Mouse (Mus musculus): ENCODE data around the gene Taf5l.
"Not testable (repeated sequence)": the region's sequence is repeated elsewhere in the genome, so short reads cannot be mapped to it uniquely, and the experiment has no call there.

Gene Taf5l

DNA sequence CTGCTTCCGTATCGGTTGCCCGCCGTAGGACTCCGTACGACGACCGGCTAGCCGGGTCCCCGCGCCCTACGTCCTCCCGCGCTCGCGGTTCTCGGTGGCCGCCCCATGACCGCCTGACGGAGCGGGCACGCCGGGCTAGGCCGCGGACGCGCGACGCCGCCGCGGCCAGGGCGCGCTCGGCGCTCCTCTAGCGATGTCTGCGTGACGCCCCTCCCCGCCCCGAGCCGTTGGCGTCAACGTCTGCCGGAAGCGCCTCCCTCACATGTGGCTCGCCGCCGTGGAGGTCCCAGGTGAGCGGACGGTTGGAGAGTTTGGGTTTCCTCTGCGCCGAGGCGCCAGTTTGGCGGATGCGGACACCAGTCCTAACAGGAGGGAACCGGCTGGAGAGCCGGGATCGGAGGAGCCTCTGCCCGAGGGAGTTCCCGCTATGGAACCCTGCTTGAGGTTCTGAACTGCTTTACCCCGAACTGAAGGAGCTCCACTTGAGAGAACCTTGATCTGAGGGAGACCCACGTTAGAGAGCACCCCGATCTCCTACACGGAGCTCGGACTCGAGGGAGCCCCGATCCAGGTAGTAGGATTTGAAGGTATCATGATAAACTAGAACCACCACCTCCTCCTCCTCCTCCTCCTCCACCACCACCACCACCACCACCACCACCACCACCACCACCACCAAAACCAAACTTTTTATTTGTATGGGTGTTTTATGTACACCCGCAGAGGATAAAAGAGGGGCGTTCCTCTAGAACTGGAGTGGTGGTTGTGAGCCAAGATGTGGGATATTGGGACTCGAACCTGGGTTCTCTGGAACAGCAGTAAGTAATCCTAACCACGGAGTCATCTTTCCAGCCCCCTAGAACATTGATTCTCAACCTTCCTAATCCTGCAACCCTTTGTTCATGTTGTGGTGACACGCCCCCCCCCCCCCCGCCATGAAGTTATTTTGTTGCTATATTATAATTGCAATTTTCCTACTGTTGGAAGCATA is at the start of gene Taf5l, which contains the start of gene Urb2:
TSS of gene Taf5l (minus strand) at position 161 of the 991 bp plus-strand sequence.
TSS of gene Urb2 (plus strand) at position 272 of the 991 bp plus-strand sequence.
- in situ Hi-C loops (cut with MseI, MboI) = no loop called here

DNA sequence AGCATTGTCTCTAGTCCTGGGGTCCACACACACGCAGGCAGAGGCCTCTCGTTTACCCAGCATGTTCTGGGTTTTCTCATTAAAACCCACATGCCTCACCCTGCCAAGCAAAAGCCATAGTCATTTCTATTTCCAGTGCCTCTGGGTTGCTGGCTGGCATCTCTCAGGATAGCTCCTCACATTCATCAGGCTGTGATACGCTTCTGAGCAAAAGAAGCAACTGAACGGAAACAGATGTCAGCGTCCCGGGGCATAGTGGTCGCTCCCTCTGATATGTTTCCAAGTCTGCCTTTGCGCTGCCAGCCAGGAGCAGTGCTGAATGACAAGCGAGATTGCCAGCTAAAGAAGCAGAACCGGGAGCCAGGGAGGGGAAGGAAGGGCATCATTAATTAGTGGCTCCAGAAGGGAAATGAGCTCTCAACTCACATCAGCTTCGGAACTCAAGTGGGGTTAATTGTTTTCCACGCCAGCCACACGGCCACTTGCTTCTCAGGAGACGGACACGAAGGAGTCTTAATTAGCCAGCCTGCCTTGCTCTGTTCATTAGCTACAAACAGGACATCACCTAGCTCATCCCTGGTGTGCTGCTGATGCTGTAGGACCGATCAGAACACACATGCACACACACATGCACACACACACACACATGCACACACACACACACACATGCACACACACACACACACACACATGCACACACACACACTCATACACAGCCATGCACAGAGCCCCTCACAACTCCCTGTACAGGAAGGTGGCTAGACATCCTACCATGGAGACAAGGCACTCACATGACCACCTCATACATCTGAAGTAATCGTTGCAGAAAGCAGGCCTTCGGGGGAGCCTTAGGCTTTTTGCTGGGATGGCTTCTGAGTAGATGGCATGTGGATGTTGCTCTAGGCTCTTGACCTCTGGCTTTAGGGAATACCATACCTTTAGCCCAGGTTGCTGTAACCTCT is 49.4 kb upstream of the Taf5l start:
- in situ Hi-C loops (cut with MseI, MboI) = no loop called here

DNA sequence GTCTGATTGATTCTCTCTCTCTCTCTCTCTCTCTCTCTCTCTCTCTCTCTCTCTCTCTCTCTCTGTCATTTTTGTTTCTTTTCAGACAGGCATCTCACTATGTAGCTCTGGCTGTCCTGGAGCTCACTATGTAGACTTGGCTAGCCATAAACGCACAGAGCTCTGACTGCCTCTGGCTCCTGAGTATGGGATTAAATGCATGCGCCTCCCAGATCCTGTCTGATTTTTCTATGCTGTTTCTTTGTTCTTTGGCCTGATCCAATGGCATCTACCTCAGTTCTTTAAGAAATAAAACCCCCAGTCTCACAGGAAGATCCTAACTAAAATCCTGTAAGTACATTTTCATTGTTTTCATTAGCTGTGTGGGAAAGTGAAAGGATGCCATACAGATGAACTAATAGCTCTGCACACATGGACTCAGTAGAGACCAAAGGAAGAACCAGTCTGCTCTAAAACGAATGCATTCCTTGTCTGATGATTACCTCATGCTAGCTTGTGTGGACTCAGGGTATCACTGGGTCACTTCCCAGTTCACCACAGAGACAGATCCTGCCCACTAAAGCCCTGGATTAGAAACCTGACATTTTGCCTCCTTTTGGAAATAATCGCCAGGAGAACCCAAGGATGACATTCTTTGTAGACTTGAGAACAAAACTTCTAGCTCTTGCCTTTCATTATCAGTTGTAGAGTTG is 46.0 kb upstream of the Taf5l start:
- in situ Hi-C loops (cut with MseI, MboI) = no loop called here

DNA sequence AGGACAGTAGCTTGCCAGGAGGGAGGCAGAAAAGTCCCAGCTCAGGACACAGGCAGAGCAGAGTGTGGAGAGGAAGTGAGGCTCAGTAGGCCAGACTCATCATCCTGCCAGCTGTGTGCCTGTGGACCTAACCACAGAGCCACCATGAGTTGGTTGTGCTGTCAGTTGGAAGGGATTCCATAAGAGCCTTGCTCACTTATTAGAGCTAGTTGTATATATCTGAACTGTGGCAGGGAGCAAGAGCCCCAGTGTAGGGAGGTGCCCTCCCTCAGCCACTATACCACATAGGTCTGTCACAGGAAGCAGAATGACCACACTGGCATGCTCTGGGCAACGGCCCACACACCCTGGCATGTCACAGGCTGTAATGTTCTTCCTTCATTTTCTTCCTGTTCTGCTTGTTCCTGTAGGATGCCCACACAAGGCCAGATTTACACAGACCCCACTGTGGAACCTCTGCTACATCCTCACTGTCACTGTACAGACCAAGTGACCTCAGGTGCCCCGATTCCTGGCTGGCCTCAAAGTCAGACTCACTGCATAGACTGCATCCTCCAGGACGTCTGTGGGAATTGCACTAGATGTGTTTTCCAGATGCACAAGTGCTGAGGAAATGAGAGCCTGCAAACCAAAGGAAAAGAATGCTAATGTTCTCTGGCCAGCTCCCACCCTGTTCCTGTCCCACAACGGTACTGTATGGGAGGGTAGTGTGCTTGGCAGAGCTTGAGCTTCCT is 45.3 kb upstream of the Taf5l start:
- in situ Hi-C loops (cut with MseI, MboI) = no loop called here

DNA sequence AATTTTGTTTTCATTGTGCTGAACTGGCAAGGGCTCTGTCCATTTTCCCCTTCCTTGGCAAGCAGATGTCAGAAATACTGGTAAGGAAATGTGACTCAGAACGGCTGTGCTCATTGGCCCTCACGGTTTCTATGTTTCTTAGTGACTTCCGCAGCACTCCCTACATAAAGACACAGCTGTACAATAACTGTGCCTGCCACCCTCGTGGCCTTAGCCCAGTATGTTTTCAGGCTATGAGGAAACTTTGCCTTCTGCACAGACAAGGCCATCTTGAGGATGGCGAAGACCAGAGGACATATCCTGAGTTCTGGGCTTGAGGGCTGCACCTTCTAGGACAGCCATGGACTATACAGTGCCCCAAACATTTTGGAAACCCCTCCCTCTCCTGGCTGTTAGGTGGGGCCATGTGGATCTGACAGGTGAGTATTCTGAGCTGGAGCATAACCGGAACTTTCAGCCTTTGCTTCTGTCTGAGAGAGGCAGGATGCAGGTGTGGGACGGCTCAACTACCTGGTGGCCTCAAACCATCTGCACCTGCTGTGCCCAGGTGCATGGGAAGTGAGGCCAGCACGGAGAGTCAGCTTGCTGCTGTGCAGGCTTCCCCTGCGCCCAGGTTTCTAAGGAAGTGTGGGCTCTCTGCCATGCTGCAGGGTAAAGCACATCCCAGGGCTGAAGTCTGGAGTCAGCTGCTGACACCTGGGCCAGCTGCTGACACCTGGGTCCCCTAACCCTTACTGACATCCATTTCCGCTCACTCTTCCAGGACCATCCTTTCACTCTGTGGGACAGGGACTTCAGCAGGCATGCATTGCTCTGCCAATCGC is 35.8 kb upstream of the Taf5l start:
- in situ Hi-C loops (cut with MseI, MboI) = loop anchor here in 1 of 2 experiments (5.0 kb wide), 1 partner anchor 295 kb away; no protein-coding TSS in a partner anchor

DNA sequence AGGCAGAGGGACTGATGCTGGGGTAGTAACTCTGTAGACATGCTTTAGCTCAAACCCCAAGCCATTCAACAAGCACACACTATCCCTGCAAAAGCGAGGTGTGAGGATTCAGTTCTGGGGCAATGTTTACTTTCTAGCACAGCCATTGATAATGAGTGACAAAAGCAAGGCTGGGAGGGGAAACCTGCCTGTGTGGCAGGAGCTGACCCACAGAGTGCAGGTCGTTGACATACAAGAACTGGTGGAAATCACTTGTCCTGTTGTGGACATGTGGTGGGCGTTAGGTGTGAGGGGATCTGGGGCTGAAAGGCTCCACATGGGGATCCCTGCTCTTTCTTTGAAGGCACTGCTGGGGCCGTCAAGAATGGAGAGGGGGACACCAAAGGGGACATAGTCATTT is 31.4 kb upstream of the Taf5l start:
- in situ Hi-C loops (cut with MseI, MboI) = loop anchor here in 1 of 2 experiments (5.0 kb wide), 1 partner anchor 300 kb away; no protein-coding TSS in a partner anchor

DNA sequence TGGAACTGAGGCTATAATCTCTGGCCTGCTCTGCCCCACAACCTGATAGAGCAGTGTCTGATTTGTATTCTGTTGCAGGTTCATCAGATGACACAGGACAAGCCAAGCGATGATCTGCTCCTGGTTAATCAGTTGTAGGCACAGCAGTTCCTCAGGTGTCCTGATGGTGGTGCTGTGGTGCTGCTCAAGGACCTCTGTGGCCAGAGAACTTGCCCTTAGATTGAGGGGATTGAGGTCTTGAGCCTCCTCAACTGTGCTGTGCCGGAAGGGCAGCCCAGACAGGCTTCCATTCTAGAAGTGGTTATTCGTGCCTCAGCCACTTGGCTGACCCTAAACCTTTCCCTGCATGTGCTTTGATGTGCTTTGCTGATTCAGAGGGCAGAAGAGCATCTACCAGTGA is 30.9 kb upstream of the Taf5l start:
- in situ Hi-C loops (cut with MseI, MboI) = loop anchor here in 1 of 2 experiments (5.0 kb wide), 1 partner anchor 300 kb away; no protein-coding TSS in a partner anchor

DNA sequence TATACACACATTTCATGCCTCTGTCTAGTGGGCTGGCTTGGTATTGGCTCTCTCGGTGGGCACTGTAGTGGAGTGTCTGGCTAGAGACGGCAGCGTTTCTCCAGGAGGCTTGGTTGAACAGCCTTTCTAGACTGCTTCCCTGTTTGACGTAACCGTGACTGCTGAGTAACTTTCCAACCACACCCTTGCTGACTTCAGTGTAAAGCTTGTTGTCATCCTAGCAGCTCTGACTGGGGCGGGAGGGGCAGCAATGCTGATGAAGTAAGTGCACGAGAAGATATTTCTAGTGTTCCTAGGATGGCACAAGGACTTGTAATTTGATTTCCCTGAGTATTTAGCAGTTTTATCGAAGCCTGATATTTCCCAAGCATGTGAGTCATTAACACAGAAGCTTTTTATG is 24.7 kb upstream of the Taf5l start:
- in situ Hi-C loops (cut with MseI, MboI) = no loop called here

DNA sequence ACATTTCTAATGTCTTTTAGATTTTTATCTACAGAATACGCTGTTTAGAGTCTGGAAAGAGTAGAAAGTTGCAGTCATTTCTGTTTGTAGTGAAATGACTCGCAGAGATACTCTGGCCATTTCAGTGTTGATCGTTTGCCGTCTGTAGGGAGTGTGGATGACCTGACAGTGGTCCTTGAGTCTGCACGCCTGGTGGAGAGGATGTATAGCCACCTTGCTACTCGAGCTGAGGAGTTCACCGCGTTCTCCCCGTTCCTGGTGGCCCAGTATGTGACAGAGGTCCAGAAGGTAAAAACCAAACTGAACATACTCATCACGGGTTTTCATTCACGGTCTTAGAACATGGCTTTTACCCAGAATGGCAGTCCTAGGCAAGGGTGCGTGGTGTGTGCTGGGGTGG is 23.7 kb upstream of the Taf5l start:
- in situ Hi-C loops (cut with MseI, MboI) = no loop called here

DNA sequence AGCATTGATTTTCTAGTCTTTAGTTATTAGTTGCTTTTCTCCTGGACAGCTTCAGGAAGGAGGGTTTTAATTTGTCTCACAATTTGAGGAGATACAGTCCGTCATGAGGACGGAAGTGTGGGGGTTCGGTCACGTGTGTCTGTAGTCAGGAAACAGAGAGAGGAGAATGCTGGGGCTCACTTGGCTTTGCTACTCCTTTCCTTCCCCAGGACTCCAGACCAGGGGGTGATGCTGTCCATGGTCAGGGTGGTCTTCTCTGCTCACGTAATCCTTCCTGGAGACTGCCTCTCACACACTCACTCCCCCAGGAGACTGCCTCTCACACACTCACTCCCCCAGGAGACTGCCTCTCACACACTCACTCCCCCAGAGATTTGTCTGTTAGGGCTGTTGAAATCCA is 23.2 kb upstream of the Taf5l start:
- in situ Hi-C loops (cut with MseI, MboI) = no loop called here

DNA sequence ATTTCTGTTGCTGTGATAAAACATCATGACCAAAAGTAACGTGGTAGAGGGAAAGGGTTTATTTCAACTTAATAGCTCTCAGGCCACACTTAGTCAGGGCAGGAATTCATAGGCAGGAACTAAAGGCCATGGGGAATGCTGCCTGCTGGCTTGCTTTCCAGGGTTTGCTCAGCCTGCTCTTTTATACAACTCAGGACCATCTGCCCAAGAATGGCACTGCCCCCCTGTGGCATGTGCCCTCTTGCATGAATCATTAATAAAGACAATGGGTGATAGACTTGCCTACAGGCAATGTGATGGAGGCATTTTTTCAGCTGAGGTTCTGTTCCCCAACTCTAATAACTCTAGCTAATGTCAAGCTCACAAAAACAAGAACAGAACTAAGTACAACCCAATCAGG is 21.0 kb upstream of the Taf5l start:
- in situ Hi-C loops (cut with MseI, MboI) = no loop called here

DNA sequence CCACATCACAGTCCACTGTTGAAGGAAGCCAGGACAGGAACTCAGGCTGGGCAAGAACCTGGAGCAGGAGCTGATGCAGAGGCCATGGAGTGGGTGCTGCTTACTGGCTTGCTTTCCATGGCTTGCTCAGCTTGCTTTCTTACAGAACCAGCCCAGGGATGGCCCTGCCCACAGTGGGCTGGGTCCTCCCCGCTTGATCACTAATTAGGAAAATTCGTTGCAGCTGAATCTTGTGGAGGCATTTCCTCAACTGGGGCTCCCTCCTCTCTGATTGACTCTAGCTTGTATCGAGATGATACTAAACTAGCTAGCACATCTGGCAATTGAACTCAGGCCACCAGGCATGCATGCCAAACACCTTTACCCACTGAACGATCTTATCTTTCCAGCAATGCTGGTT is 18.2 kb upstream of the Taf5l start:
- in situ Hi-C loops (cut with MseI, MboI) = no loop called here

DNA sequence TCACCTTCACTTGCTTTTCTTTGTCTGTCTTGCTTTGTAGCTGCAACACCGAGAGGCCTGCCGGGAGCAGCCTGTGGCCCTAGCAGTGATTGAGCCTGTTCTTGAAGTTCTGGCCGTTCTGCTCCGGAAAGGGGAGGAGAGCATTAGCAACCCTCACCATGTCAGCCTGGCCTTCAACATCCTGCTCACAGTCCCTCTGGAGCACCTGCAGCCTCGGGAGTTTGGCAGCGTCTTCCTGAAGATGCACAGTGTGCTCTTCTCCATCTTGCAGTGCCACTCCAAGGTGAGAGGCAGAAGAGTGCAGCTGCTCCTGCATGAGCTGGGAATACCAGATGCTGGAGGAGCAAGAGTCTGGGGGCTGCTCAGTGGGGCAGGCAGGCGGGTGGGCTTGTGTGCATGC is 16.9 kb upstream of the Taf5l start:
- in situ Hi-C loops (cut with MseI, MboI) = no loop called here

DNA sequence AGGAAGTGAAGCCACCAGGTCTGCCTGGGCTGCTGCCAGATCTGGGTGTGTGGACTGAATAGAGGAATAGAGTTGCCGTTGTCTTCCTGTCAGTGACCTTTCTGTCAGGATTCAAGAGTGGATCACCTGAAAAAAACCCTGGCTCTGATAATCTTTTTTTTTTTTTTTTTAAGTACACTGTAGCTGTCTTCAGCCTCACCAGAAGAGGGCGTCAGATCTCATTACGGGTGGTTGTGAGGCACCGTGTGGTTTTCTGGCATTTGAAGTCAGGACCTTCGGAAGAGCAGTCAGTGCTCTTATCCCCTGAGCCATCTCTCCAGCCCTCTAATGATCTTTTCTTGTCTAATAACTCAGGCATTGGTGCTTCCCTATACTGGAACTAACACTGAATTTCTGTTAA is 12.2 kb upstream of the Taf5l start:
- in situ Hi-C loops (cut with MseI, MboI) = no loop called here

DNA sequence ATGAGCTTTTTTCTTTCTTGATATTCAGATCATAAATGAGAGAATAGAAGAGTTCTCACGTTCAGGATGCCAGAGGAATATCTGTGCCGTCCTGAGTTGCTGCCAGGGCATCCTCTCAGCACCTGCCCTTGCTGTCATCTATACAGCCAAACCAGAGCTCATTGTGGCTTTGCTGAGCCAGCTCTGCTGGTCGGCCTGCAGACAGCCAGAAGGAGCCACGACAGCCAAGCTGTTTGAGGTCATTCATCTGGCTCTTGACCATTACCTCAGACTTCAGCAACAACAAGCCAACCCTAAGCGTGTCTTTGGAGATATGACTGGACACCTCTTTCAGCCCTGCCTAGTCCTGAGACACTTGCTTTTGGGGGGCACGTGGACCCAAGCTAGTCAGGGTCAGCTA is 6.6 kb upstream of the Taf5l start:
- in situ Hi-C loops (cut with MseI, MboI) = no loop called here

DNA sequence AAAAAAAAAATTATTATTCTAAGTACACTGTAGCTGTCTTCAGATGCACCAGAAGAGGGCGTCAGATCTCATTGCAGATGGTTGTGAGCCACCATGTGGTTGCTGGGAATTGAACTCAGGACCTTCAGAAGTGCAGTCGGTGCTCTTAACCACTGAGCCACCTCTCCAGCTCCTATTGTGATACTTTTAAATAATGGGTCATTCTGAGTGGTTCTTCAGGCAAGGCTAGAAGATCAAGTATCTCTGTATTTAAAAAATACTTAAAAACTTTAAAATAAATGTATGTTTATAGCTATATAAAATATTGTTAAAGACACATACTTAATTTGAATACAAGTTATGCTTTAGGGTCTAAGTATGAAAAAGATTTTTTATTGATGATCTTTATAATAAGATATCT is 5.1 kb upstream of the Taf5l start:
- in situ Hi-C loops (cut with MseI, MboI) = not testable (repeated sequence)

DNA sequence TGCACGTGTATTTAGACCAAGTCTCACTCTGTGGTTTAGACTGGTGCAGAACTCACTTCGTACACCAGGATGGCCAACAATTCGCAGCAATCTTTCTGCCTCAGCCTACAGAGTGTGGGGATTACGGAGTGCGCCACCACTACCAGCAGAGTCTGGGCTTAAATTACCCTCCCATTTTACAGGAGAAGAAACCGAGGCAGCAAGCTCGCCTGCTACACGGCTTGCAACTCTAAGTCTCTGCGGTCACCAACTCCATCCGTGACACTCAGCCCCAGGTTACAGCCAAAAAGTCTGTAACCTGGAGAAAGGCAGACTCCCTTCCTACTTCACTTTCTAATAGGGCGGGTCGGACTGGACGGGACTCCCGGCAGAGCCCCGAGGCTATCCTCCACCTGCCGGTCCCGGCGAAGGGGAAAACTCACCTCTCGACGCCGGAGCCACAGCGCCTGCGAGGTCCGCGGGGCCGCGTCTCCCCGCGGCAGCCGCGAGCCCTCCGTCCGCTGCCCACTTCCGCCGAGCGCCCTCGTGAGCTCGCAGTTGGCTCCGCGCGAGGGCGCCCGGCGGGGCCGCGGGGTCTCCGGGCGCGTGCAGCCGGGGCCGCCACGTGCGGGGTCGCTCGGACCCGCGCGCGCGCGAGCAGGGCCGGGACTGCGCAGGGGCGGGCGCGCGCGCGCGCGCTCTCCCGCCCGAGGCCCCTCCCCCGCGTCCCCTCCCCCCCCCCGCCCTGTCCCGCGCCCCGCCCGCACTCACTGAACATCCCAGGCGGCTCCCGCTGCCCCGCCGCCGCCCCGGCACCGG is 559 bp downstream of the Taf5l start:
- in situ Hi-C loops (cut with MseI, MboI) = no loop called here

DNA sequence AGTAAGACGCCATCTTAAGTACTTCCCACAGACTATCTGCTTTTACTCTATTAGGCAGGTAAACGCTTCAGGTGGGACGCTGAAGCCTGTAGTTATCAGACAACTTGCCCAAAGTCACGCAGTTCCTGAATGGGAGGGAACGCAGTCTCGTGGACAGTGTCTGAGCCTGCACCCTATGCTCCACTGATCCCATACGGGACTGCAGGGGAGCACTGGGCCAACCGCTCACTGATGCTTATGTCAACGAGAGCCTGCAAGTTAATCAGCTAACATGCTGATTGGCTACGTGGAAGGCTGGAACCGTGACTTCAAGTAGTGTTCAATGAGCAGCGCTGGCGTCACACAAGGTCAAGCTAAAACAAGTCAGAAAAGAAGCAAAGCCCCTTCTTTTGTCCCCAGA is 1.4 kb downstream of the Taf5l start:
- in situ Hi-C loops (cut with MseI, MboI) = no loop called here

DNA sequence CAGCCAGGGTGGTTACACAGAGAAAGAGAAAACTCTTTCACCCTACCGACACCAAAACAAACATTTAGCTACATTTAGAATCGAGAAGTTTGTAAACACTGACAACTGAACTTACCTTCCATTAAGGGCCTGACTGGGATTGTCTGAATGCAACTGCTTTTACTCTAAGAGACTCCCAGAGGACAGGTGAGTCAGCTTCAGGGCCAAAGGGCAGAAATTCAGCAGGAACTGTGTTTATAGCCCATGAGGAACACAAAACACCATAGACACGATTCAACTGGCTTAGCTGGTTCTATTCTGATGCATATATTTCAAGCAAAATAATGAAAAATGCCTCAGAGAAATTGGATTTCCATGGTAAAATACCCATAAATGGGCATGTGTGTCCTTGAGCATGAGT is 6.4 kb downstream of the Taf5l start:
- in situ Hi-C loops (cut with MseI, MboI) = no loop called here
